Mouse (Mus musculus) stomach, embryonic 14.5 days (tissue): Measurements from ENCODE around the gene Phf10. TPM values are rescaled to one million over a fixed set of nuclear protein-coding genes. Genes with fewer than 3 reads are reported as not detected.
"Not testable (repeated sequence)": the region's sequence is repeated elsewhere in the genome, so short reads cannot be mapped to it uniquely, and the experiment has no call there.

Experiments
- ATAC-seq: fragments of 200-750 bp; cut with Nextera tagmentation; 2 replicates; pipeline ENCODE4 v1.8.0; 2017; ENCODE audit warnings: low read depth, moderate TSS enrichment; ENCODE audit not compliant: insufficient number of reproducible peaks, insufficient read depth, low FRiP score
- H3K27ac ChIP-seq: fragments of 300-500 bp; sonication (generic); 2 replicates; pipeline ENCODE4 v1.5.1; 2014; ENCODE audit warnings: mild to moderate bottlenecking, low read length, moderate library complexity, mixed read lengths
- H3K27me3 ChIP-seq: fragments of 300-500 bp; sonication (generic); 2 replicates; pipeline ENCODE4 v1.6.1; 2014; ENCODE audit warnings: low read length, control low read depth, mixed read lengths; ENCODE audit not compliant: control insufficient read depth, insufficient read depth
- H3K36me3 ChIP-seq: fragments of 300-500 bp; sonication (generic); 2 replicates; pipeline ENCODE4 v1.6.1; 2014; ENCODE audit warnings: mild to moderate bottlenecking, control low read depth, low read length, moderate library complexity, mixed read lengths; ENCODE audit not compliant: control insufficient read depth, insufficient read depth
- H3K4me1 ChIP-seq: fragments of 300-500 bp; sonication (generic); 2 replicates; pipeline ENCODE4 v1.6.1; 2014; ENCODE audit warnings: low read length, control low read depth, mixed read lengths; ENCODE audit not compliant: control insufficient read depth, insufficient read depth
- H3K4me2 ChIP-seq: fragments of 300-500 bp; sonication (generic); replicated peaks from 2 replicates; pipeline ENCODE4 v1.6.1; 2014; ENCODE audit warnings: low read depth, low read length, control low read depth
- H3K4me3 ChIP-seq: fragments of 300-500 bp; sonication (generic); 2 replicates; pipeline ENCODE4 v1.5.1; 2014; ENCODE audit warnings: low read depth, low read length, control low read depth
- H3K9ac ChIP-seq: fragments of 300-500 bp; sonication (generic); replicated peaks from 2 replicates; pipeline ENCODE4 v1.6.1; 2014; ENCODE audit warnings: low read depth, mild to moderate bottlenecking, control low read depth, low read length, moderate library complexity, mixed read lengths
- H3K9me3 ChIP-seq: fragments of 300-500 bp; sonication (generic); 2 replicates; pipeline ENCODE4 v1.6.1; 2016; ENCODE audit warnings: low read depth, low read length, control low read depth; ENCODE audit not compliant: control insufficient read depth
- WGBS: fragments of 180-500 bp; shearing (Covaris S2); extraction: QIAGEN DNeasy Blood & Tissue Kit; methylation state at CpG from one replicate; pipeline ENCODE4 v1.1.7; 2014; 5-methylcytosine and 5-hydroxymethylcytosine counted together
- polyA plus RNA-seq: library from polyadenylated mRNA; unstranded; fragments of >200 nt; fragmentation: Nextera tagmentation; extraction: Ambion mirVana; gene quantifications from 2 replicates; pipeline ENCODE4 v1.2.1, GENCODE M21; 2014

The Phf10 gene
- 42.1 and 55.0 TPM in 2 replicates for polyA plus RNA-seq

DNA sequence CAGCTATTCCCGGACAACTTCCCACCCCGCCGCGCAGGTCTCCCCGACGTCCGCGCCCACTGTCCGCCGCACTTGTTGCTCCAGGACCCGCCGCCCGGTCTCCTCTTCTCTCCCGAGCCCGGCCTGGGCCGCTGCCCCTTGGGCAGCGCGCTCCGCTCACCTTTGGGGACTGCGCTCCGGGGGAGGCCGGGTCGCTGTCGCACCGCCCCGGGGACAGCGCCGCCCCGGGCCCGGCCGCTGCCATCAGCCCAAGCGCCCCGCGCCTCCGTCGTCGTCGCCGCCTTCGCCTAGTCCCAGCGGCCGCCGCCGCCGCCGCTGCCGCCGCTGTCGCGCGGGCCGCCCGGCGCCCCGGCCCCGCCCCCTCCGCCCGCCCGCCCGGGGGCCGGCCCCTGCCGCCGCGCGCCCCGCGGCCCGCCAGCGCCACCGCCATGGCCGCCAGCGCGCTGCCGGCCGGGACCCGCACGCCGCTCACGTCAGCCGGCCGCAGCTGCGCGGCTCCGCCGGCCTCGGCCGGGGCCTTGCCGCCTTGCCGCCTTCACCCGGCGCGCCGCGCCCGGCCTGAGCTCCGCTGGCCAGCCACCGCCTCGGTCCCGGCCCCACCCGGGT, at the start of gene Phf10:
Gene Phf10 (minus strand): TSS at position 323 of the 606 bp plus-strand sequence.
- H3K36me3 ChIP-seq, H3K4me1 ChIP-seq, H3K27ac ChIP-seq, H3K27me3 ChIP-seq, H3K9me3 ChIP-seq: not testable (repeated sequence)
- Histone ChIP-seq H3K9ac (peak within 1 kb of the TSS; percentile 57), H3K4me3 (peak within 1 kb of the TSS; percentile 57), H3K4me2 (peak within 1 kb of the TSS; percentile 86)
- under 1% methylated on average over 36 of the region's 100 CpGs for WGBS
- ATAC-seq = peak; percentile 64

DNA sequence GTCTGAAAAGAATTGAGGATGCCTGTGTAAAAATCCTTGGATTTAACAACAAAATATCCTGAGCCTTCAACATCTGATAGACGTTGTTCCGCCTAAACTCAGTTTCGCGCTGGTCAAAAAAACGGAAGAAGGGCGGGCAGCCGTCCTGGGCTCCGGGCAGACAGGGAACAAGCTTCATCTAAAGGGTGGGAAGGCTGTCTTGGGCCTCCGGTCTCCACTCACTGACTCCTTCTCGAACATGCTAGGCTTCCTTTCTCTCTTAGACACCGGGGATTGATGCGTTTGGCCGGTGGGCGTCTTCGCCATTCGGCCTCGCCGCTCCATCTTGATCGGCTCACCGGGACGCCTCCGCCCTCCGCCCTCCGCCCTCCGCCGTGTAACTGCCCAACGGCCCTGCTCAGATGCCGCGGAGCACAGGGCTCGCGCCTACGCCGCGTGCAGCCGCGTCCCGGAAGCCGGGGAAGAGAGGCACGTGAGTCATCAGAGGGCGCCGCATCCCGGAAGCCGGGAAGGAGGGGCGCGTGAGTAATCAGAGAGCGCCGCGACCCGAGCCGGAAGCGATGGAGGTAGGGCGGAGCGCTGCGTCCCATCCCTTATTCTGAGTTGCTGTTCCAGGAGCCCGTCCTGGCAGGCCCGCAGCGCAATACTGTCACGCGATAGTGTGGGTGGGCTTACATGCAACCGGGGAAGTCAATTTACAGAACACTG, 48.8 kb upstream of the Phf10 start, which contains the start of gene Gm3435:
Gene Gm3435 (plus strand): TSS at position 471 of the 708 bp plus-strand sequence.
- no CpG with 5 or more reads among the region's 60 CpGs for WGBS
- H3K9ac ChIP-seq, H3K4me1 ChIP-seq, H3K9me3 ChIP-seq, H3K4me3 ChIP-seq, H3K4me2 ChIP-seq, H3K27me3 ChIP-seq, H3K36me3 ChIP-seq, H3K27ac ChIP-seq: not testable (repeated sequence)
- peak; percentile 97 for ATAC-seq

DNA sequence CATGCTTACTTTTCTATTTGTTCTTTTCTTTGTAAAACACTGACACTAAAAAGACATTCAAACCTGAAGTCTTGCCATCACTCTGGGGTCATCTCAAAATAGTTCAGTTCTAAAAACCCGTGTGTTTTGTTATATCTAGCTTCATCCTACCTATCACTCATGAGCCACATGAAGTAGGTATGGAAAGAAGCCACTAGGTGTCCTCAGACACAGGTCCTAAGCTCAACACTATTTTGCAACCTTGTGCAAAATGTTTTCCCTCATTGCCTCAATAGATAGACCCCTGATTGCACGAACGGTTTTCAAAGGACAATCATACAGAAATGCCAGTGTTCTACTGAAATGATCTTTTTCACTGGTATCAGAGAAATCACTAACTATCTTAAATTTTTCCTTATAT, 48.0 kb upstream of the Phf10 start:
- H3K36me3 ChIP-seq, H3K9me3 ChIP-seq, H3K4me2 ChIP-seq, H3K4me1 ChIP-seq, H3K27me3 ChIP-seq, ATAC-seq, H3K9ac ChIP-seq, H3K27ac ChIP-seq, H3K4me3 ChIP-seq: not testable (repeated sequence)
- no CpG with 5 or more reads among the region's 3 CpGs for WGBS

DNA sequence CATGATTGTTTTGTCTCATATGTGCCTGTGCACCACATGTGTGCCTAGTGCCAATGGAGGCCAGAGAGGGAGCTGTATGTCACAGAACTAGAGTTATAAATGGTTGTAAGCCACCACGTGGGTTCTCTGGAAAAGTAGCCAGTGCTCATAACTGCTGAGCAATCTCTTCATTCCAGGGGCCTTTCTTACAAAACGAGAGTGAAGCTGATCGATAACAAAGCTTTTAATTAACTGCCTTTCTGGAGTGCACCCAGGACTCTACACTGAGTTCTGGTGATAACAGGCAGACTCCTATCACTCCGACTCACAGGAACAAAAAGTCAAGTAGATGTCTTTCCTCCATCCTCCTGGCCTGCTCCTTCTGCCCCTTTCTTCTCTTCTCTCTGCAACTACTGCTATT, 39.0 kb upstream of the Phf10 start:
- H3K9me3 ChIP-seq, H3K27me3 ChIP-seq, H3K4me3 ChIP-seq, H3K9ac ChIP-seq, ATAC-seq, H3K36me3 ChIP-seq, H3K4me2 ChIP-seq, H3K4me1 ChIP-seq, H3K27ac ChIP-seq: not testable (repeated sequence)
- no CpG with 5 or more reads among the region's 4 CpGs for WGBS

DNA sequence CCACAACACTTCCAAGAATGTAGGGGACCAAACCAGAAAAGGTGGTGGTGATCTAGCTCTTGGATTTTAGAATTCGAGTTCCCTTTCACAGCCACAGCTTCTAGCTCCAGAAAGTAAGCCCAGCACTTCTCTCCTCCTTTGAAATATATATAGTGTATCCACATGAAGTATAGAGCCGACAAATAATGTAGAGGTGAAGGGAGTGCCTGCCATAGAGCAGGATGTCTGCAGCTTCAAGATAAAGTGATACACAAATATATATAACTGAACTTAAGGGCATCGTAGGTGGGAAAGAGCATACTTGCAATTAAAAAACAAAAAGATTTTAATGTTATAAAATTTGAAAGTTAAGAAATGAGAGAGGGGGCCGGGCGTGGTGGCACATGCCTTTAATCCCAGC, 33.1 kb upstream of the Phf10 start:
- H3K4me3 ChIP-seq, H3K27me3 ChIP-seq, ATAC-seq, H3K27ac ChIP-seq, H3K36me3 ChIP-seq, H3K4me2 ChIP-seq, H3K4me1 ChIP-seq, H3K9me3 ChIP-seq, H3K9ac ChIP-seq: not testable (repeated sequence)
- no CpG with 5 or more reads among the region's 5 CpGs for WGBS

DNA sequence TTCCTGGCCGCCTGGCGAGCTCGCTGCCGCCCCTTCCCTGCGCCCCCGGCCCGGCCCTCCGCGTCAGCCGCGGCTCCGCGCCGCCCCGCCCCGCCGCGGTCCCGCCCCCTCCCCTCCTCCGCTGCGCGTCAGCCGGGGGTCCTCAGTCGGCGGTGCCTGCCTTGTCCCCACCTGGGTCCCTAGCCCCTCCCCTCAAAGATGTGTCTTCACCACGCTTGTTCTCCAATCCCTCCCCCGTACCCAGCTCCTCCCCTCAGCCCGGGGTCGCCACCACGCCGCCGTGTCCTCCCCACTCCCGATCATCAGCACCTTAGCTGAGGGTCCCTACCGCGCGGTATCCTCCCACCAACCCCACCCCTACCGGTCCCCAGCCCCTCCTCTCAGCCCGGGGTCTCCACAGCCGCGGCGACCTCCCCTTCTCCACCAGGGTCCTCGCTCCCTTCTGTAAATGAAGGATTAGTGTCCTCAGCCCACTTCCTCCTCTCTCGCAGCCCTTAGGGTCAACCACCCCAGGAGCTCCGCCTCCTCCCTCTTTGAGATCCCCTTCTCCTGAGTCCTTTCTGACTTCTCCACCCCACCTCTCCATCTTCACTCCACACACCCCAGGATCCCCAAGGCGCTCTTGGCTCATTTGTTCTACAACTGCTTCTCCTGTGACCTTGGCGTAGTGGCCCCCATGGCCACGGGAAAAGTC, 32.2 kb upstream of the Phf10 start:
- peak; percentile 86 for ATAC-seq
- H3K9ac ChIP-seq, H3K4me3 ChIP-seq, H3K27ac ChIP-seq, H3K27me3 ChIP-seq, H3K36me3 ChIP-seq, H3K4me1 ChIP-seq, H3K4me2 ChIP-seq, H3K9me3 ChIP-seq: not testable (repeated sequence)
- WGBS = no CpG with 5 or more reads among the region's 47 CpGs

DNA sequence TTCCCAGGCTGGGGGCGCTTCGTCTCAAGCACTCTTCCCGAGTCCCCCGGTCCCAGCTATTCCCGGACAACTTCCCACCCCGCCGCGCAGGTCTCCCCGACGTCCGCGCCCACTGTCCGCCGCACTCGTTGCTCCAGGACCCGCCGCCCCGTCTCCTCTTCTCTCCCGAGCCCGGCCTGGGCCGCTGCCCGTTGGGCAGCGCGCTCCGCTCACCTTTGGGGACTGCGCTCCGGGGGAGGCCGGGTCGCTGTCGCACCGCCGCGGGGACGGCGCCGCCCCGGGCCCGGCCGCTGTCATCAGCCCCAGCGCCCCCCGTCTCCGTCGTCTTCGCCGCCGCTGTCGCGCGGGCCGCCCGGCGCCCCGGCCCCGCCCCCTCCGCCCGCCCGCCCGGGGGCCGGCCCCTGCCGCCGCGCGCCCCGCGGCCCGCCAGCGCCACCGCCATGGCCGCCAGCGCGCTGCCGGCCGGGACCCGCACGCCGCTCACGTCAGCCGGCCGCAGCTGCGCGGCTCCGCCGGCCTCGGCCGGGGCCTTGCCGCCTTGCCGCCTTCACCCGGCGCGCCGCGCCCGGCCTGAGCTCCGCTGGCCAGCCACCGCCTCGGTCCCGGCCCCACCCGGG, 31.6 kb upstream of the Phf10 start:
- not testable (repeated sequence) for H3K9ac ChIP-seq, H3K4me2 ChIP-seq, H3K27me3 ChIP-seq, H3K27ac ChIP-seq, H3K36me3 ChIP-seq, H3K4me3 ChIP-seq, H3K4me1 ChIP-seq, H3K9me3 ChIP-seq
- WGBS = no CpG with 5 or more reads among the region's 98 CpGs
- ATAC-seq = peak; percentile 74

DNA sequence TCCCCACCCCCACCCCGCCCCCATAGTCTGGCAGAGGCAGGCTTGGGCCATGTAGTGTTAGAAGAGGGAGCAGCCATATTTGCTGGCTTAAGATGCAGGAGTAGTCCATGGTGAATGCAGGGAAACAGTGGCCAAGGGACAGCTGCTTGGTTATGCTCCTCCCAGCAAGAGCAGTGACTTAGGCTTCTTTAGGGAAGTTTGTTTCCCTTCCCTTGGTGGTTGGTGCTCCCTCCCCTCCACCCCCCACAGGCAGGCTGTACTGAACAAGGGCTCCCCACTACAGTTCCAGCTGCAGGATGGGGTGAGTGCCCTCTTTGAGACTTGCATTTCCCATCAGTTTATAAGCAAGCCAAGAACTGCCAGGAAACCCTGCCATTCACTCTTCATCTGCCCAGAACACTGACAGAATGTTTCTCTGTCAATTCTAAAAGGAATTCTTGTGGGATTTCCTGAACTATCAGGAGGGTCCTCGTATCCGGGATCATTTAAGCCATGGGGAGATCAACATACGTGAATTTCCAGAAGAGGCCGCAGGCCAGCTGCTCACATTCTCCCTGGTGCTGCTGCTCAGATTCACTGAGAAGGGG, 29.1 kb upstream of the Phf10 start:
- not testable (repeated sequence) for ATAC-seq, H3K9ac ChIP-seq, H3K27me3 ChIP-seq, H3K36me3 ChIP-seq, H3K4me1 ChIP-seq, H3K9me3 ChIP-seq, H3K4me3 ChIP-seq, H3K27ac ChIP-seq, H3K4me2 ChIP-seq
- WGBS = 56% methylated on average over 4 of the region's 5 CpGs
